Mouse (Mus musculus) CH12F3 (cell line): ENCODE data around the gene Foxp4.

Source experiments
- in situ Hi-C: fragments of 300-500 bp; cut with MboI; formaldehyde crosslinking; loops from 2 replicates; pipeline ENCODE4 v1.14.3; 2020; ENCODE audit warnings: low sequenced_read_pairs

The Foxp4 gene

GRCm38 (mm10) chr17:47924383-47925339 lies at the start of gene Foxp4:
TSS of gene Foxp4 (minus strand) at chr17:47924645.
- in situ Hi-C loops = no loop called here

GRCm38 (mm10) chr17:47973563-47974472 lies 49.4 kb upstream of the Foxp4 start:
- in situ Hi-C loops = no loop called here

GRCm38 (mm10) chr17:47965885-47966505 lies 41.5 kb upstream of the Foxp4 start:
- in situ Hi-C loops = no loop called here

GRCm38 (mm10) chr17:47958046-47958790 lies 33.8 kb upstream of the Foxp4 start:
- in situ Hi-C loops = no loop called here

DNA sequence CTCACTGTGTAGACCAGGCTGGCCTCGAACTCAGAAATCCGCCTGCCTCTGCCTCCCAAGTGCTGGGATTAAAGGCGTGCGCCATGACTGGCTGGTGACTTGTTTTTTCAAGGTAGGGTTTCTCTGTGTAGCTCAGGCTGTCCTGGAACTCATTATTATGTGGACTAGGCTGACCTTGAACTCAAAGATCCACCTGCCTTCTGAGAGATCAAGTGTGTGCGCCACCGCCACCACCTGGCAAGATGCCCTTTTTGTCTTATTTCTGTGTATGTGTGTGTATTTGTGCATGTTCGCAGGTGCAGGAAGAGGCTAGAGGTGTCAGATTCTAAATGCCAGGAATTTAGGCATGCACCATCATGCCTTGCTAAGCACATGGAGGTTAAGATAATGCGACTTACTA lies 32.0 kb upstream of the Foxp4 start:
- in situ Hi-C loops = no loop called here

GRCm38 (mm10) chr17:47955054-47955741 lies 30.8 kb upstream of the Foxp4 start:
- in situ Hi-C loops = no loop called here

DNA sequence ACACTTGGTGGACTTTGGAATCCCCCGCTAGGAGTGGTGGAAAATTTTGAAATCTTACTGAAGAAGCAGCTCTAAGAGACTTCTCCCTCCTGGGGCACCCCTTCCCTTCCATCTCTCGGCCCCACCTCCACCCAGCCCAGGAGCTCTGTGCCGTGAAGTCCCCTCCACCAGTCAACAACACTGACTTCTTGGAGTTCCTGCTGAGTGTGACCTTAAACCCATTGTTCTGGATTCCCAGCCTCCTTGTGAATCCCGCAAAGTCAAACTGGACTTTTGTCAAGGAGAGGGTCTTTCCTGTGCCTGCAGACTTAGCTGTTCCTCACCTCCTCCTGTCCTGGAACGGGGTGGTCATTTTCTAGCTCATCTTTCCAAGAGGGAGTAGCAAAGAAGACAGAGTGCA lies 28.8 kb upstream of the Foxp4 start:
- in situ Hi-C loops = no loop called here

- in situ Hi-C loops = no loop called here
These were observed 28.1 kb upstream of the Foxp4 start for GRCm38 (mm10) chr17:47952368-47953081.

- in situ Hi-C loops = no loop called here
These were observed 27.0 kb upstream of the Foxp4 start for GRCm38 (mm10) chr17:47951452-47951851.

DNA sequence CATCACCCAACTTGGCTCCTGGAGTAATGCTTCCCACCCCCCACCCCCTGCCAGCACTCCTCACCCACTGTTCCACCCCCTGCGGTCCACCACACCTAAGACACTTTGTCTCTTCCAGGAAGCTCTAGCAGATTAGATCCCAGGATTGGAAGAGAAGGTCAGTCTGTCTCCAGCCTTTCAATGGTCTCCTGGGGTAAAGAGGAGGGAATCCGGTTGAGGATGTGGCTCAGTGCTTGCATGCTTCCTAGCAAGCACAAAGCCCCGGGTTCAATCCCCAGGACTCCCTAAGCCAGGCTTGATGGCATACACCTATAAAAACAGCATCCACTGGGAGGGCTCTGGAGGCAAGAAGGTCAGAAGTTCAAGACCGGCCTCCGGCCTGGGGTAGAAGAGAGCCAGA lies 26.4 kb upstream of the Foxp4 start:
- in situ Hi-C loops = no loop called here

DNA sequence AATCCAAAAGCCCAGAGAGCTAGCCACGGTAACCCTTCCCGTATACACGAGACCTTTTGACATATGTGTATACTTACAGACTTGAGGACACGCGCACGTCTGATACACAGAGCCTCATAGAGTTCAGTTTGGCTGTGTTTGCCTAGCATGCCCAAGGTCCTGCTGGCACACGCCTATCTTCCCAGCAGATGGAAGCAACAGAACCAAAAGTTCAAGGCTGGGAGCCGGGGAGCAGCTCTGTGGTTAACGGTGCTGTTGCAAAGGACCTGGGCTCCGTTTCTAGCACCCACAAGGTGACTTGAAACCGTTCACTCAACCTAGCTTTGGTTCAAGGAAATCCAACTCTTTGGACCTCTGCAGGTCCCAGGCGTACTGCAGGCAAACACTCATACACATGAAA lies 25.0 kb upstream of the Foxp4 start:
- in situ Hi-C loops = no loop called here

- in situ Hi-C loops = no loop called here
These were observed 24.3 kb upstream of the Foxp4 start for GRCm38 (mm10) chr17:47948753-47949152.

- in situ Hi-C loops = no loop called here
These were observed 22.5 kb upstream of the Foxp4 start for GRCm38 (mm10) chr17:47946921-47947420.

- in situ Hi-C loops = no loop called here
These were observed 21.7 kb upstream of the Foxp4 start for GRCm38 (mm10) chr17:47946111-47946510.

GRCm38 (mm10) chr17:47943103-47943870 lies 18.8 kb upstream of the Foxp4 start:
- in situ Hi-C loops = no loop called here

DNA sequence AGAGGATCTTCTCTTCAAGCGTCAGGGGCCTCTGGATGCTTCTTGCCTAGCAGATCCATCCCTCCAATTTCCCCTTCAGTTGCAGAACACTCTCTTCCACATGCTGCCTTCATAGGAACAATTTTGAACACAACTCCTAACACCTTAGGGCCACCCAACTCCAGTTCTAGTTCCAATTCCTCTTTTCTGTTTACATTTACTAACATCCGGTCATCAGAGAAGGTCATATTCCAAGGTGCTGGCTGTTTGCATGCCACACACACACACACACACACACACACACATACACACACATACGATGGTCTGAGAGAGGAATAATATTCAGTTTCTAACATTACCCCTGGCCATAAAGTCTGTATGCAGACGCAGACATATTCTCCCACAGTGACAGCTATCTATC lies 17.6 kb upstream of the Foxp4 start:
- in situ Hi-C loops = no loop called here

GRCm38 (mm10) chr17:47938839-47939238 lies 14.4 kb upstream of the Foxp4 start:
- in situ Hi-C loops = no loop called here

GRCm38 (mm10) chr17:47937926-47938600 lies 13.6 kb upstream of the Foxp4 start:
- in situ Hi-C loops = no loop called here
